Mouse (Mus musculus) hindbrain, embryonic 11.5 days (tissue): ENCODE data around the gene Cox11. TPM values are rescaled to one million over a fixed set of nuclear protein-coding genes. Genes with fewer than 3 reads are reported as not detected.

Source experiments
- ATAC-seq: fragments of 200-750 bp; cut with Nextera tagmentation; 2 replicates; pipeline ENCODE4 v1.8.0; 2017; ENCODE audit warnings: mild to moderate bottlenecking, moderate TSS enrichment, moderate library complexity; ENCODE audit not compliant: low FRiP score
- DNase-seq: peaks from one replicate; pipeline ENCODE4 v3.0.0-alpha.2; 2015; ENCODE audit warnings: low spot score
- H3K27ac ChIP-seq: fragments of 300-500 bp; sonication (generic); 2 replicates; pipeline ENCODE4 v1.5.1; 2014; ENCODE audit warnings: mild to moderate bottlenecking, low read depth, low read length
- H3K27me3 ChIP-seq: fragments of 300-500 bp; sonication (generic); 2 replicates; pipeline ENCODE4 v1.6.1; 2014; ENCODE audit warnings: mild to moderate bottlenecking, low read length, moderate library complexity, mixed read lengths; ENCODE audit not compliant: control insufficient read depth, insufficient read depth
- H3K36me3 ChIP-seq: fragments of 300-500 bp; sonication (generic); 2 replicates; pipeline ENCODE4 v1.6.1; 2014; ENCODE audit warnings: mild to moderate bottlenecking, low read length, moderate library complexity, mixed read lengths; ENCODE audit not compliant: control insufficient read depth, insufficient read depth
- H3K4me1 ChIP-seq: fragments of 300-500 bp; sonication (generic); replicated peaks from 2 replicates; pipeline ENCODE4 v1.6.1; 2014; ENCODE audit warnings: low read length, mixed read lengths; ENCODE audit not compliant: control insufficient read depth, insufficient read depth
- H3K4me2 ChIP-seq: fragments of 300-500 bp; sonication (generic); replicated peaks from 2 replicates; pipeline ENCODE4 v1.6.1; 2014; ENCODE audit warnings: mild to moderate bottlenecking, low read depth, low read length
- H3K4me3 ChIP-seq: fragments of 300-500 bp; sonication (generic); 2 replicates; pipeline ENCODE4 v1.5.1; 2014; ENCODE audit warnings: low read depth, low read length
- H3K9ac ChIP-seq: fragments of 300-500 bp; sonication (generic); 2 replicates; pipeline ENCODE4 v1.6.1; 2014; ENCODE audit warnings: low read depth, low read length
- H3K9me3 ChIP-seq: fragments of 300-500 bp; sonication (generic); 2 replicates; pipeline ENCODE4 v1.6.1; 2016; ENCODE audit warnings: low read length; ENCODE audit not compliant: control insufficient read depth
- WGBS: fragments of 180-500 bp; shearing (Covaris S2); extraction: QIAGEN DNeasy Blood & Tissue Kit; methylation state at CpG from one replicate; pipeline ENCODE4 v1.1.7; 2014; 5-methylcytosine and 5-hydroxymethylcytosine counted together
- polyA plus RNA-seq: library from polyadenylated mRNA; unstranded; fragments of >200 nt; fragmentation: Nextera tagmentation; extraction: Ambion mirVana; gene quantifications from 2 replicates; pipeline ENCODE4 v1.2.1, GENCODE M21; 2014

The Cox11 gene
- polyA plus RNA-seq, 1 experiment from 2014 or later, result 26.1 TPM

- Histone ChIP-seq H3K36me3 (no peaks in the 10 kb centered on the region), H3K4me3 (no peak overlapping the region), H3K4me1 (no peaks in the 10 kb centered on the region), H3K27ac (no peak overlapping the region), H3K9ac (no peak overlapping the region), H3K27me3 (no peaks in the 10 kb centered on the region), H3K4me2 (no peak overlapping the region), H3K9me3 (no peaks in the 10 kb centered on the region)
- WGBS, result 86% methylated on average over 12 of the region's 12 CpGs
- ATAC-seq, result no peak
- DNase-seq, result no peak
Measured at GRCm38 (mm10) chr11:90657527-90657926, 19.6 kb downstream of the Cox11 start.

- Histone ChIP-seq H3K4me3 (no peak overlapping the region), H3K27ac (no peak overlapping the region), H3K36me3 (no peaks in the 10 kb centered on the region), H3K9me3 (no peaks in the 10 kb centered on the region), H3K27me3 (no peaks in the 10 kb centered on the region), H3K4me1 (no peaks in the 10 kb centered on the region; the same call in 1 of the 2 replicates), H3K9ac (no peak overlapping the region), H3K4me2 (no peak overlapping the region)
- WGBS, result 90% methylated on average over 4 of the region's 4 CpGs
- ATAC-seq (no peak), DNase-seq (no peak)
Measured at GRCm38 (mm10) chr11:90660662-90661061, 22.7 kb downstream of the Cox11 start.

- H3K27ac ChIP-seq, result no peak overlapping the region
- H3K4me1 ChIP-seq, result no peaks in the 10 kb centered on the region; the same call in 1 of the 2 replicates
- no peaks in the 10 kb centered on the region for H3K27me3 ChIP-seq
- no peak for ATAC-seq
- no peaks in the 10 kb centered on the region for H3K9me3 ChIP-seq
- no peak overlapping the region for H3K4me3 ChIP-seq
- H3K36me3 ChIP-seq, result no peaks in the 10 kb centered on the region
- DNase-seq, result no peak
- WGBS, result 73% methylated on average over 3 of the region's 3 CpGs
- no peak overlapping the region for H3K9ac ChIP-seq
- no peak overlapping the region for H3K4me2 ChIP-seq
Measured at GRCm38 (mm10) chr11:90663052-90663451, 25.1 kb downstream of the Cox11 start.

GRCm38 (mm10) chr11:90663618-90664297 is 25.8 kb downstream of the Cox11 start:
- 31% methylated on average over 5 of the region's 5 CpGs for WGBS
- no peak overlapping the region for H3K4me2 ChIP-seq
- ATAC-seq, result no peak

GRCm38 (mm10) chr11:90664345-90664986 is 26.5 kb downstream of the Cox11 start:
- Histone ChIP-seq H3K27ac (peak overlapping the region; percentile 7; the same call in 1 of the 2 replicates), H3K27me3 (no peaks in the 10 kb centered on the region), H3K9me3 (no peaks in the 10 kb centered on the region), H3K4me3 (no peak overlapping the region), H3K36me3 (no peaks in the 10 kb centered on the region), H3K4me2 (no peak overlapping the region), H3K4me1 (no peaks in the 10 kb centered on the region; the same call in 1 of the 2 replicates), H3K9ac (no peak overlapping the region)
- ATAC-seq, result no peak; the same call in 1 of the 2 replicates
- 31% methylated on average over 8 of the region's 8 CpGs for WGBS
- DNase-seq, result peak; percentile 20

More at GRCm38 (mm10) chr11:90663618-90664297, 25.8 kb downstream of the Cox11 start:
- no peak overlapping the region for H3K9ac ChIP-seq
- DNase-seq, result peak; percentile 20
- H3K36me3 ChIP-seq, result no peaks in the 10 kb centered on the region
- no peak overlapping the region for H3K27ac ChIP-seq
- no peak overlapping the region for H3K4me3 ChIP-seq
- H3K9me3 ChIP-seq, result no peaks in the 10 kb centered on the region
- no peaks in the 10 kb centered on the region; the same call in 1 of the 2 replicates for H3K4me1 ChIP-seq
- no peaks in the 10 kb centered on the region for H3K27me3 ChIP-seq

GRCm38 (mm10) chr11:90665161-90665560 is 27.2 kb downstream of the Cox11 start:
- Histone ChIP-seq H3K27me3 (no peaks in the 10 kb centered on the region), H3K27ac (peak overlapping the region; percentile 7; the same call in 1 of the 2 replicates), H3K36me3 (no peaks in the 10 kb centered on the region), H3K4me1 (no peaks in the 10 kb centered on the region; the same call in 1 of the 2 replicates), H3K9ac (no peak overlapping the region), H3K4me2 (no peak overlapping the region), H3K9me3 (no peaks in the 10 kb centered on the region), H3K4me3 (no peak overlapping the region)
- ATAC-seq (no peak), DNase-seq (no peak)
- 19% methylated on average over 6 of the region's 6 CpGs for WGBS

GRCm38 (mm10) chr11:90666144-90666757 is 28.3 kb downstream of the Cox11 start:
- WGBS, result 73% methylated on average over 3 of the region's 3 CpGs
- no peak overlapping the region for H3K9ac ChIP-seq
- no peak for DNase-seq
- H3K36me3 ChIP-seq, result no peaks in the 10 kb centered on the region
- H3K27me3 ChIP-seq, result no peaks in the 10 kb centered on the region
- no peak overlapping the region for H3K4me3 ChIP-seq
- no peaks in the 10 kb centered on the region for H3K9me3 ChIP-seq
- H3K4me2 ChIP-seq, result no peak overlapping the region
- no peaks in the 10 kb centered on the region; the same call in 1 of the 2 replicates for H3K4me1 ChIP-seq
- no peak overlapping the region for H3K27ac ChIP-seq
- ATAC-seq, result no peak

- no peak overlapping the region for H3K27ac ChIP-seq
- H3K4me3 ChIP-seq, result no peak overlapping the region
- H3K36me3 ChIP-seq, result no peaks in the 10 kb centered on the region
- no peak overlapping the region for H3K9ac ChIP-seq
- H3K4me2 ChIP-seq, result no peak overlapping the region
- H3K9me3 ChIP-seq, result no peaks in the 10 kb centered on the region
- no peaks in the 10 kb centered on the region for H3K27me3 ChIP-seq
- 83% methylated on average over 4 of the region's 4 CpGs for WGBS
- H3K4me1 ChIP-seq, result no peaks in the 10 kb centered on the region; the same call in 1 of the 2 replicates
- DNase-seq (no peak), ATAC-seq (no peak)
Measured at GRCm38 (mm10) chr11:90666916-90667315, 28.9 kb downstream of the Cox11 start.
